Mouse (Mus musculus) stomach, embryonic 14.5 days (tissue): ENCODE results near the gene Adora1. TPM values are rescaled to one million over a fixed set of nuclear protein-coding genes. Genes with fewer than 3 reads are reported as not detected.

Experiments
- ATAC-seq: fragments of 200-750 bp; cut with Nextera tagmentation; 2 replicates; pipeline ENCODE4 v1.8.0; 2017; ENCODE audit warnings: low read depth, moderate TSS enrichment; ENCODE audit not compliant: insufficient number of reproducible peaks, insufficient read depth, low FRiP score
- H3K27ac ChIP-seq: fragments of 300-500 bp; sonication (generic); 2 replicates; pipeline ENCODE4 v1.5.1; 2014; ENCODE audit warnings: mild to moderate bottlenecking, low read length, moderate library complexity, mixed read lengths
- H3K27me3 ChIP-seq: fragments of 300-500 bp; sonication (generic); 2 replicates; pipeline ENCODE4 v1.6.1; 2014; ENCODE audit warnings: low read length, control low read depth, mixed read lengths; ENCODE audit not compliant: control insufficient read depth, insufficient read depth
- H3K36me3 ChIP-seq: fragments of 300-500 bp; sonication (generic); 2 replicates; pipeline ENCODE4 v1.6.1; 2014; ENCODE audit warnings: mild to moderate bottlenecking, control low read depth, low read length, moderate library complexity, mixed read lengths; ENCODE audit not compliant: control insufficient read depth, insufficient read depth
- H3K4me1 ChIP-seq: fragments of 300-500 bp; sonication (generic); 2 replicates; pipeline ENCODE4 v1.6.1; 2014; ENCODE audit warnings: low read length, control low read depth, mixed read lengths; ENCODE audit not compliant: control insufficient read depth, insufficient read depth
- H3K4me2 ChIP-seq: fragments of 300-500 bp; sonication (generic); replicated peaks from 2 replicates; pipeline ENCODE4 v1.6.1; 2014; ENCODE audit warnings: low read depth, low read length, control low read depth
- H3K4me3 ChIP-seq: fragments of 300-500 bp; sonication (generic); 2 replicates; pipeline ENCODE4 v1.5.1; 2014; ENCODE audit warnings: low read depth, low read length, control low read depth
- H3K9ac ChIP-seq: fragments of 300-500 bp; sonication (generic); replicated peaks from 2 replicates; pipeline ENCODE4 v1.6.1; 2014; ENCODE audit warnings: low read depth, mild to moderate bottlenecking, control low read depth, low read length, moderate library complexity, mixed read lengths
- H3K9me3 ChIP-seq: fragments of 300-500 bp; sonication (generic); 2 replicates; pipeline ENCODE4 v1.6.1; 2016; ENCODE audit warnings: low read depth, low read length, control low read depth; ENCODE audit not compliant: control insufficient read depth
- WGBS: fragments of 180-500 bp; shearing (Covaris S2); extraction: QIAGEN DNeasy Blood & Tissue Kit; methylation state at CpG from one replicate; pipeline ENCODE4 v1.1.7; 2014; 5-methylcytosine and 5-hydroxymethylcytosine counted together
- polyA plus RNA-seq: library from polyadenylated mRNA; unstranded; fragments of >200 nt; fragmentation: Nextera tagmentation; extraction: Ambion mirVana; gene quantifications from 2 replicates; pipeline ENCODE4 v1.2.1, GENCODE M21; 2014

Adora1 gene
- polyA plus RNA-seq, 1 experiment from 2014 or later: 0.68 TPM

DNA sequence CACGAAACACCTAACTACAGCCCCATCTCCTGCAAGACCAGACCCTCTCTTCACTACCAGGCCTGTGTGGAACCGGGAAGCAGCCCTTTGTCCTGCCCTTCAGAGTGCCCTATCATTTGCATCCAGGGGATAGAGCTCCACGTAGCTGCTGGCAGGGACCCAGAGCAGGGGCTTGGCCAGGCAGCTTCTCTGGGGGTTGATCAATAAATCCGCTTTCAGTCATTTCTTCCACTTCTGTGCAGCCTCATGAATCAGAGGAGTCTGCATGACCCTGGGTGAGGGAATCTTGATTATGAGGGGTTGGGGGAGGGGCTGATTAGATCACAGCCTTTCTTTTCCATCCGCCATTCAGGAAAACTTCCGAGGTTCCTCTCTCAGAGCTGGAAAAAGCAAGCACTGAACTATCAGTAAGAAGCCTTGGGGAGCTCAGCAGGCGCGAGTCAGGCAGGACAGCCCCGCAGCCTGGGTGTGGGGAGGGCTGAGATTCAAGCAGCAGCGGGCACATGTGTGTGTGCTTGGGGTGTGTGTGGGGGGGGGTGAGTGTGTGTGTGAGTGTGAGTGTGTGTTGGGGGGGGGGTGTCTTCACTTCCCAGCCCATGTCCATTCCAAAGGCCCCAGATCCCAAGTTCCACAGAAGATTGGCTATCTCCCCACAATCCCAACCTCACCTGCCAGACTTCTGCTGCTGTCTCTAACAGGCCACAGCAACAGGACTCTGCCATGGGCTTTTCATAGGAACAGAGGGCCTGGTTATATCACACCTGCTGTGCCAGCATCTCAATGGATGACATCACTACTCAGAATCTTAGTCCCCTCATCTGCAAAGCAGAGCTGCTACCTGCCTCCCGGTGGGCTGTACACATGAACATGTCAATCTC is 19.2 kb downstream of the Adora1 start:
- Histone ChIP-seq H3K4me3 (no peak overlapping the region), H3K4me2 (no peak overlapping the region), H3K9me3 (no peaks in the 10 kb centered on the region), H3K4me1 (peaks cover 10% of the 10 kb centered on the region; the same call in 1 of the 2 replicates), H3K9ac (no peak overlapping the region), H3K27ac (peak overlapping the region; percentile 39; the same call in 1 of the 2 replicates), H3K36me3 (no peaks in the 10 kb centered on the region), H3K27me3 (no peaks in the 10 kb centered on the region)
- no peak for ATAC-seq
- WGBS: 35% methylated on average over 11 of the region's 11 CpGs

DNA sequence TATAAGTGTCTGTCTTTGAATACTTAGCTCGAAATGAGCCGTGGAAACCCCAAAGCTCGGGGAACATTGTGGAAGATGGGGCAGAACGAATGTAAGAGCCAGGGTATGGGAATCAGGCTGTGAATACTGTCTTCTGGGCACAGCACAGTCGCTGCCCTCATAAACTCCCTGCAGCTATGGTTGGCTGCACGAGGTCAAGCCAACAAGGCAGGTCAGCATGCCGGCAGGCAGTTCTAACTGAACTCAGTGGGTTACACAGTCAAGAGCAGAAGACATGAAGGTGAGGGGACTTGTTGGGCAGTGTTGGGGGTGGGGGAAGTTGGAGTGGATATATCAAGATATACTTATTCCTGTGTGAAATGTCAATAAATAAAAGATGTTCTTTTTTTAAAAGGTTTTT is 20.2 kb downstream of the Adora1 start:
- Histone ChIP-seq H3K9me3 (no peaks in the 10 kb centered on the region), H3K4me2 (no peak overlapping the region), H3K9ac (no peak overlapping the region), H3K36me3 (no peaks in the 10 kb centered on the region), H3K27ac (no peak overlapping the region), H3K4me1 (peaks cover 10% of the 10 kb centered on the region; the same call in 1 of the 2 replicates), H3K4me3 (no peak overlapping the region), H3K27me3 (no peaks in the 10 kb centered on the region)
- WGBS: 64% methylated on average over 7 of the region's 7 CpGs
- ATAC-seq: no peak

DNA sequence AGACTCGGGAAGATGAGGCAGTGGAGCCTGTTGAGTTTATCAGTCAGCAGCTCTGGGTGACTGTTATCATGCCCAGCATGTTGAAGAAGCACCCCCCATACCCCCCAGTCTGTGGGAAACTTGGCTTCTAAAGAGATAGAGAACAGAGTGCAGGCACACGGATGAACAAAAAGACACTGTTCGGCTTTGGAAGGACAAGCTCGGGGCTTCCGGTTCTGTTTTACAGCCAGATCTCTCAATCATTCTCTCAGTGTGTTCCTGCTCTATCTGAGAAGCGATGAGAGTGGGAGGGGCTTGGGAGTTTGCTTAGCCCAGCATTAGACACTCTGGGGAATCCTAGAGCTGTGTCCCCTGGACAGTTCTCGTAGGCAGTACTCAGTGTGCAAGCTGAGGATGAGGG is 21.8 kb downstream of the Adora1 start:
- Histone ChIP-seq H3K36me3 (no peaks in the 10 kb centered on the region), H3K4me2 (no peak overlapping the region), H3K4me1 (peaks cover 10% of the 10 kb centered on the region; the same call in 1 of the 2 replicates), H3K27ac (no peak overlapping the region), H3K9ac (no peak overlapping the region), H3K27me3 (no peaks in the 10 kb centered on the region), H3K4me3 (no peak overlapping the region), H3K9me3 (no peaks in the 10 kb centered on the region)
- no peak for ATAC-seq
- WGBS: 54% methylated on average over 7 of the region's 7 CpGs

DNA sequence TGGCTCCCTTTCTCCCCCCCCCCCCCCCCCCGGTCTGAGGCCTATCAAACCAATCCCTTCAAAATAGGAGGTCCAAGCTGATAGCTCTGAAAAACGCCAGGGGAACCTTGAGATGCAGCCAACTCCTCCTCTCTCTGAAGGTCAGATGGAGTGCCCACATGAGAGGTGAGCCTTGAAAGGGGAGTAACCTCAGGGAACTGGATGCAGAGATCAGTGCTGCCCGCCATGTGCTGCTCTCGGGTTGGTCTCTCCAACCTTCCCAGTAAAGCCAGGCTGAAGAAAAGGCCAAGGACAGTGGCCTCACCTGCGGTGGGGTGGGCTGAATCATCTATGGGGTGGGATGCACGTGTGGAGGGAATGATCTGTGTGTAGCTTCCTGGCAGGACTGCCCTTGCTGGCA is 22.9 kb downstream of the Adora1 start:
- H3K4me1 ChIP-seq: peaks cover 10% of the 10 kb centered on the region; the same call in 1 of the 2 replicates
- 85% methylated on average over 5 of the region's 6 CpGs for WGBS
- no peak overlapping the region for H3K27ac ChIP-seq
- no peaks in the 10 kb centered on the region for H3K27me3 ChIP-seq
- no peaks in the 10 kb centered on the region for H3K36me3 ChIP-seq
- no peak overlapping the region for H3K9ac ChIP-seq
- no peaks in the 10 kb centered on the region for H3K9me3 ChIP-seq
- ATAC-seq: no peak
- no peak overlapping the region for H3K4me3 ChIP-seq
- H3K4me2 ChIP-seq: no peak overlapping the region

DNA sequence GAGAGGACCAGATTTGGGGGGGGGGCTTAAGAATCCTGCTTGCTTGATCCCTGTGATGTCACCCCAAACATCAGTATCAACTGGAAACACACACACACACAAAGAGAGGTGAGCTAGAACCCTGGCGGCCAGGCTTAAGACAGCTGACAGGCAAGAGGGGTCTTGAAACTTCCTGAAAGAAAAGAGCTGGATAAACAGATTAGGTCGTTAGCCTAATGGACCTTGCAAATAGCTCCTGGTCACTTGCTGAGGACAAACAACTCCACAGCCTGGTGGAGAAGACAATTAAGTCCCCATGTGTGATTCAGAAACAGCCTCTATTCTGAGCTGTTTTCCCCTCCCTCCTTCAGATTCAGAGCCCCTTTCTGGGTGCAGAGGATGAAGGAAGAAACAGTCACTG is 23.6 kb downstream of the Adora1 start:
- no peaks in the 10 kb centered on the region for H3K9me3 ChIP-seq
- no peak overlapping the region for H3K4me3 ChIP-seq
- H3K4me2 ChIP-seq: no peak overlapping the region
- no peaks in the 10 kb centered on the region for H3K36me3 ChIP-seq
- H3K9ac ChIP-seq: no peak overlapping the region
- peaks cover 7% of the 10 kb centered on the region; the same call in 1 of the 2 replicates for H3K4me1 ChIP-seq
- no peak overlapping the region for H3K27ac ChIP-seq
- no peak for ATAC-seq
- no peaks in the 10 kb centered on the region for H3K27me3 ChIP-seq
- WGBS: 19% methylated on average over 2 of the region's 2 CpGs

DNA sequence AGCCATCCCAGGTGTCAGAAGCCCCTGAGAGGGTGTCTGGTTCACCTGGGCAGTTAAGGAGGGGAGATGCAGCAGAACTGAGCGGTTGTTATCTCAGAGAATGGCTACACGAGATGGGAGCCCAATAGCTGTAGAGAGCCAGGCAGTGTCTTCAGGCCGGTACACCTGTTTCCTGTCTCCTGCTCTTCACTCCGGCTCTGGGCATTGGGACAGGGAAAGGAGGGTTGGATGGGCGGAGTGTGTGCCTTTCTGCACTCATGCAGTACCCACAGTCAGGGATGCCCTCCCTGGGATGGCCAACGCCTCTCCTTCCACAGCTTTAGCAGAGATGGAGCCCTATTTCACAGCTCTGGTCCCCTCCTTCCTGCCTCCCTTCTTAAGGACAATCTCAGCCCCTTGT is 24.2 kb downstream of the Adora1 start:
- no peak overlapping the region for H3K4me2 ChIP-seq
- H3K36me3 ChIP-seq: no peaks in the 10 kb centered on the region
- 47% methylated on average over 6 of the region's 6 CpGs for WGBS
- no peaks in the 10 kb centered on the region for H3K9me3 ChIP-seq
- no peak overlapping the region for H3K4me3 ChIP-seq
- peaks cover 7% of the 10 kb centered on the region; the same call in 1 of the 2 replicates for H3K4me1 ChIP-seq
- H3K27ac ChIP-seq: no peak overlapping the region
- H3K9ac ChIP-seq: no peak overlapping the region
- no peak for ATAC-seq
- no peaks in the 10 kb centered on the region for H3K27me3 ChIP-seq

DNA sequence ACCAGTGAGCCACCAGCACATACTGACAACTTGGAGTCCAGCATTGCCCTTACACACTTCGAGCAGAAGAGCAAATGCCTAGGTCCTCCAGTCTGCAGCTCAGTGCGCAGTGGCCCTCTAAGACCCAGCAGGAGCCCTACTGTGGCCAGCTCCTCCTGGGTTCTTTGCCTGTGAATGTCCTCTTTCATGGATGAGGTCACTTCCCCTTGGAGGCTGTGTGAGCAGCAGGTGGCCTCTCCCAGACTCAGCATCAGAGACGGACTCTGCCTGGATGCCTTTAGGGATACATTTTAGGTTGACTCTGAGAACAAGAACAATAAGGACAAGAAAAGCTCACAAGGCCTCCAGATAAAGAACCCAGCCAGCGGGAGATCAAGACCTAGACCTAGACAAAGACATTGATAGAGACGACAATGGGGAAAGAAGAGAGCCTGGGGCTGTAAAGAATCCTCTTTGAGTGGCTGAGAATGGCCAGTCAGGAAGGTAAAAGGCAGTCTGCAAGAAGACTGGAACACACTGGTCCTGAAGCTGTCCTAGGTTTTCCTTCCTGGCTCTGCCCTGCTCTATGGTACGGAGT is 25.0 kb downstream of the Adora1 start:
- no peak overlapping the region for H3K27ac ChIP-seq
- H3K9me3 ChIP-seq: no peaks in the 10 kb centered on the region
- no peak for ATAC-seq
- H3K27me3 ChIP-seq: no peaks in the 10 kb centered on the region
- H3K9ac ChIP-seq: no peak overlapping the region
- no peaks in the 10 kb centered on the region for H3K36me3 ChIP-seq
- 75% methylated on average over 6 of the region's 6 CpGs for WGBS
- no peak overlapping the region for H3K4me2 ChIP-seq
- no peak overlapping the region for H3K4me3 ChIP-seq
- peaks cover 7% of the 10 kb centered on the region; the same call in 1 of the 2 replicates for H3K4me1 ChIP-seq

DNA sequence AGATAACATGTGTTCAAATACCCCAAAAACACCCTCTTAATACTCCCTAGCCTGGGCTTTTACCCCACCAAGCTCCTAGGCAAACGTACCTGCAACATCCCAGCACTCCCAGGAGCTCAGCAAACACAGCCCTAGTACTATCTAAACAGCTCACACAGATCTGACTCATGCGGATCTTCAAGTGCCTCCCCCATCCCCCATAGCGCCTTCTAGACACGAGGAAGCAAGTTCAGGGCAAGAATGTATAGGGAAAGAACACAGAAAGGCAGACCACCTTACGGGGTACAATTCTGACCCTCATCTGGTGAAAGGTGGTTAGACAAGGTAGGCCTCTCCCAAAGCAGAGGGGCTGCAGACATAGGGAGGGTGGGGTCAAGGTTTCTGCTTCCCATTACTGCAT is 29.1 kb downstream of the Adora1 start:
- ATAC-seq: no peak; the same call in 1 of the 2 replicates
- no peaks in the 10 kb centered on the region for H3K27me3 ChIP-seq
- H3K4me3 ChIP-seq: no peak overlapping the region
- no peak overlapping the region for H3K4me2 ChIP-seq
- H3K9me3 ChIP-seq: no peaks in the 10 kb centered on the region
- no peak overlapping the region for H3K9ac ChIP-seq
- H3K4me1 ChIP-seq: no peaks in the 10 kb centered on the region
- H3K36me3 ChIP-seq: no peaks in the 10 kb centered on the region
- 20% methylated on average over 5 of the region's 5 CpGs for WGBS
- no peak overlapping the region for H3K27ac ChIP-seq
